Comparison of ENCODE assay signal across 14 mouse cellular contexts in the genomic region with DNA sequence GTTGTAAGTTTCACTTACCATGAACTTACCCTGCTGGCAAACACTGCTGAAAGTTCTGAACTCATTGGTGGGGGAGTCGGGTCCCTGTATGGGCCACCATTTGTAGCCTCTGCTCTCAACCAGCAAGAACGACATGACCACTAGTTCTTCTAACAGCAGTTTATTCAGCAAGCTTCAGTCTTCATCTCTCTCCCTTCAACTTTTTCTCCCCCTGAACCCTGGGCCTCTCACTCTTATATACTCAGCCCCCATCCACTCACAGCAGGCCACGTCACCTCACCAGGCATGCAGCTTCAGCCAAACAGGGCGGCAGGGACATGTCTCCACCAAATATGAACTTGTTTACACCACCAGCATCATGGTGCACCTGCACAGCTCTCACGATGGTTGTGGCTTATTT. TPM values are rescaled to one million over a fixed set of nuclear protein-coding genes. Genes with fewer than 3 reads are reported as not detected.
"Had no signal": no experiment of that assay in that cellular context is flagged by ENCODE, and none has a peak within 500 bp of the region (broad histone marks: within the 10 kb centered on the region; RNA-seq: fewer than 3 reads in every experiment).

No protein-coding gene starts in this region.

RNA-seq across cellular contexts. Expression of a gene that starts 9.8 kb away (rescaled TPM):
- total RNA-seq: neutrophil, adult 5-6 weeks had no signal
- polyA plus RNA-seq: small intestine, adult 2 months; spleen, adult 2 months; stomach, embryonic 15.5 days; stomach, embryonic 16.5 days; stomach, postnatal 0 days had no signal

RNA-seq across cellular contexts. Expression of a gene that starts 25.4 kb away (rescaled TPM):
- total RNA-seq: neutrophil, adult 5-6 weeks had no signal
- polyA plus RNA-seq: neural tube, embryonic 13.5 days; neural tube, embryonic 14.5 days; neural tube, embryonic 15.5 days; small intestine, adult 2 months; spleen, adult 2 months; stomach, embryonic 14.5 days; stomach, embryonic 15.5 days; stomach, embryonic 16.5 days; stomach, postnatal 0 days; testis, adult 2 months; thymus, adult 2 months; thymus, postnatal 0 days; urinary bladder, adult 2 months had no signal

RNA-seq across cellular contexts. Expression of a gene that starts 31.2 kb away (rescaled TPM):
- total RNA-seq: neutrophil, adult 5-6 weeks had no signal
- polyA plus RNA-seq: neural tube, embryonic 13.5 days; neural tube, embryonic 14.5 days; neural tube, embryonic 15.5 days; small intestine, adult 2 months; spleen, adult 2 months; stomach, embryonic 14.5 days; stomach, embryonic 15.5 days; stomach, embryonic 16.5 days; stomach, postnatal 0 days; testis, adult 2 months; thymus, adult 2 months; thymus, postnatal 0 days; urinary bladder, adult 2 months had no signal

RNA-seq across cellular contexts. Expression of a gene that starts 45.4 kb away (rescaled TPM):
- total RNA-seq: neutrophil, adult 5-6 weeks had no signal
- polyA plus RNA-seq: neural tube, embryonic 13.5 days; neural tube, embryonic 14.5 days; neural tube, embryonic 15.5 days; small intestine, adult 2 months; spleen, adult 2 months; stomach, embryonic 14.5 days; stomach, embryonic 15.5 days; stomach, embryonic 16.5 days; stomach, postnatal 0 days; testis, adult 2 months; thymus, adult 2 months; thymus, postnatal 0 days; urinary bladder, adult 2 months had no signal

RNA-seq across cellular contexts. Expression of a gene that starts 53.1 kb away (rescaled TPM):
- total RNA-seq: neutrophil, adult 5-6 weeks had no signal
- polyA plus RNA-seq: neural tube, embryonic 13.5 days; neural tube, embryonic 15.5 days; small intestine, adult 2 months; spleen, adult 2 months; stomach, embryonic 14.5 days; stomach, embryonic 15.5 days; stomach, embryonic 16.5 days; stomach, postnatal 0 days; testis, adult 2 months; thymus, adult 2 months; thymus, postnatal 0 days; urinary bladder, adult 2 months had no signal
